Mouse (Mus musculus) midbrain, postnatal 0 days (tissue): ENCODE results near the gene Fbxo34. TPM values are rescaled to one million over a fixed set of nuclear protein-coding genes. Genes with fewer than 3 reads are reported as not detected.
"Not testable (repeated sequence)": the region's sequence is repeated elsewhere in the genome, so short reads cannot be mapped to it uniquely, and the experiment has no call there.

Source experiments
- ATAC-seq: fragments of 200-750 bp; cut with Nextera tagmentation; 2 replicates; pipeline ENCODE4 v1.8.0; 2017; ENCODE audit warnings: moderate number of reproducible peaks, mild to moderate bottlenecking, moderate TSS enrichment, moderate library complexity; ENCODE audit not compliant: low FRiP score
- DNase-seq: peaks from one replicate; pipeline ENCODE4 v3.0.0-alpha.2; 2015; ENCODE audit warnings: low spot score
- H3K27ac ChIP-seq: fragments of 300-500 bp; sonication (generic); 2 replicates; pipeline ENCODE4 v1.5.1; 2014; ENCODE audit warnings: low read depth, mild to moderate bottlenecking, low read length, mixed read lengths
- H3K27me3 ChIP-seq: fragments of 300-500 bp; sonication (generic); 2 replicates; pipeline ENCODE4 v1.6.1; 2014; ENCODE audit warnings: low read length, control low read depth, mixed read lengths; ENCODE audit not compliant: insufficient read depth
- H3K36me3 ChIP-seq: fragments of 300-500 bp; sonication (generic); 2 replicates; pipeline ENCODE4 v1.6.1; 2014; ENCODE audit warnings: low read length, control low read depth, mixed read lengths; ENCODE audit not compliant: insufficient read depth
- H3K4me1 ChIP-seq: fragments of 300-500 bp; sonication (generic); 2 replicates; pipeline ENCODE4 v1.6.1; 2014; ENCODE audit warnings: mild to moderate bottlenecking, control low read depth, antibody characterized with exemption, low read length, mixed read lengths; ENCODE audit not compliant: insufficient read depth
- H3K4me2 ChIP-seq: fragments of 300-500 bp; sonication (generic); 2 replicates; pipeline ENCODE4 v1.6.1; 2014; ENCODE audit warnings: low read depth, mild to moderate bottlenecking, low read length, mixed read lengths; ENCODE audit not compliant: poor library complexity, severe bottlenecking
- H3K4me3 ChIP-seq: fragments of 300-500 bp; sonication (generic); 2 replicates; pipeline ENCODE4 v1.5.1; 2014; ENCODE audit warnings: low read depth, mild to moderate bottlenecking, low read length, moderate library complexity
- H3K9ac ChIP-seq: fragments of 300-500 bp; sonication (generic); replicated peaks from 2 replicates; pipeline ENCODE4 v1.6.1; 2014; ENCODE audit warnings: mild to moderate bottlenecking, low read length, moderate library complexity, mixed read lengths; ENCODE audit not compliant: poor library complexity, severe bottlenecking
- H3K9me3 ChIP-seq: fragments of 300-500 bp; sonication (generic); 2 replicates; pipeline ENCODE4 v1.6.1; 2016; ENCODE audit warnings: low read length, control low read depth
- CTCF ChIP-seq: IDR thresholded peaks from 2 replicates; pipeline ENCODE4 v1.5.1; 2016; ENCODE audit warnings: antibody characterized with exemption, mild to moderate bottlenecking
- WGBS: fragments of 180-500 bp; shearing (Covaris S2); extraction: QIAGEN DNeasy Blood & Tissue Kit; methylation state at CpG from one replicate; pipeline ENCODE4 v1.1.7; 2014; 5-methylcytosine and 5-hydroxymethylcytosine counted together
- polyA plus RNA-seq: library from polyadenylated mRNA; unstranded; fragments of >200 nt; fragmentation: Nextera tagmentation; extraction: Ambion mirVana; gene quantifications from 2 replicates; pipeline ENCODE4 v1.2.1, GENCODE M21; 2015
- total RNA-seq: library from RNA; depleted of rRNA; stranded (reverse); fragments of >200 nt; gene quantifications from 2 replicates; pipeline ENCODE4 v1.2.3, GENCODE M21; 2014; rRNA removed

Gene Fbxo34
- 29.7 and 29.9 TPM in 2 replicates for total RNA-seq
- 36.5 and 45.5 TPM in 2 replicates for polyA plus RNA-seq

- DNase-seq, H3K27me3 ChIP-seq, H3K27ac ChIP-seq, H3K4me3 ChIP-seq, H3K9ac ChIP-seq, H3K36me3 ChIP-seq, H3K4me1 ChIP-seq, ATAC-seq, H3K4me2 ChIP-seq, H3K9me3 ChIP-seq: not testable (repeated sequence)
- WGBS = 98% methylated on average over 2 of the region's 5 CpGs
Observed at GRCm38 (mm10) chr14:47450121-47450520, at the start of gene Fbxo34. TSS of gene Fbxo34 (plus strand) at chr14:47450421.

- H3K9me3 ChIP-seq = no peaks in the 10 kb centered on the region
- no peak overlapping the region for H3K27ac ChIP-seq
- no peak overlapping the region for H3K9ac ChIP-seq
- 92% methylated on average over 8 of the region's 8 CpGs for WGBS
- no peak overlapping the region for H3K4me3 ChIP-seq
- H3K4me1 ChIP-seq = no peaks in the 10 kb centered on the region
- no peak overlapping the region for H3K4me2 ChIP-seq
- TF ChIP-seq CTCF = no peak
- H3K27me3 ChIP-seq = no peaks in the 10 kb centered on the region
- DNase-seq (no peak), ATAC-seq (no peak)
- H3K36me3 ChIP-seq = no peaks in the 10 kb centered on the region
Observed at GRCm38 (mm10) chr14:47402735-47403134, 47.5 kb upstream of the Fbxo34 start.

GRCm38 (mm10) chr14:47406000-47406399 is 44.2 kb upstream of the Fbxo34 start:
- TF ChIP-seq CTCF = no peak
- Histone ChIP-seq H3K4me3 (no peak overlapping the region), H3K4me1 (no peaks in the 10 kb centered on the region), H3K4me2 (no peak overlapping the region), H3K27me3 (no peaks in the 10 kb centered on the region), H3K9ac (no peak overlapping the region), H3K36me3 (no peaks in the 10 kb centered on the region), H3K27ac (no peak overlapping the region), H3K9me3 (no peaks in the 10 kb centered on the region)
- 79% methylated on average over 9 of the region's 9 CpGs for WGBS
- ATAC-seq (no peak), DNase-seq (no peak)

GRCm38 (mm10) chr14:47417346-47417745 is 32.9 kb upstream of the Fbxo34 start:
- WGBS = 35% methylated on average over 3 of the region's 3 CpGs

GRCm38 (mm10) chr14:47417775-47418665 is 32.2 kb upstream of the Fbxo34 start, which contains the start of gene Dlgap5:
TSS of gene Dlgap5 (minus strand) at chr14:47418407.
- peak within 1 kb of the TSS; percentile 72 for H3K4me2 ChIP-seq
- H3K9ac ChIP-seq = no peak within 1 kb of the TSS
- ATAC-seq (peak; percentile 94), DNase-seq (peak; percentile 92)
- TF ChIP-seq CTCF = peak; percentile 12; the same call in 1 of the 2 replicates
- no peaks in the 10 kb centered on the region for H3K27me3 ChIP-seq
- H3K4me1 ChIP-seq = no peaks in the 10 kb centered on the region
- WGBS = 1% methylated on average over 36 of the region's 36 CpGs
- no peaks in the 10 kb centered on the region for H3K36me3 ChIP-seq
- H3K9me3 ChIP-seq = no peaks in the 10 kb centered on the region
- H3K4me3 ChIP-seq = peak within 1 kb of the TSS; percentile 38
- H3K27ac ChIP-seq = no peak within 1 kb of the TSS

More at GRCm38 (mm10) chr14:47417346-47417745, 32.9 kb upstream of the Fbxo34 start:
- no peak for DNase-seq
- Histone ChIP-seq H3K27ac (no peak overlapping the region), H3K9me3 (no peaks in the 10 kb centered on the region), H3K9ac (no peak overlapping the region), H3K4me1 (no peaks in the 10 kb centered on the region), H3K27me3 (no peaks in the 10 kb centered on the region), H3K4me3 (peak overlapping the region; percentile 38), H3K36me3 (no peaks in the 10 kb centered on the region), H3K4me2 (peak overlapping the region; percentile 72)
- TF ChIP-seq CTCF = no peak
- ATAC-seq = no peak

- Histone ChIP-seq H3K27me3 (no peaks in the 10 kb centered on the region), H3K9ac (no peak overlapping the region), H3K27ac (no peak overlapping the region), H3K4me2 (peak overlapping the region; percentile 72), H3K36me3 (no peaks in the 10 kb centered on the region), H3K4me1 (no peaks in the 10 kb centered on the region), H3K4me3 (peak overlapping the region; percentile 38), H3K9me3 (no peaks in the 10 kb centered on the region)
- no peak for ATAC-seq
- no peak for DNase-seq
- WGBS = 48% methylated on average over 5 of the region's 5 CpGs
- no peak for TF ChIP-seq CTCF
Observed at GRCm38 (mm10) chr14:47418666-47418991, 31.6 kb upstream of the Fbxo34 start.
